Mouse (Mus musculus) left cerebral cortex, adult 18-20 months (tissue): ENCODE measurements around the gene Sp110. TPM values are rescaled to one million over a fixed set of nuclear protein-coding genes. Genes with fewer than 3 reads are reported as not detected.
"Not testable (repeated sequence)": the region's sequence is repeated elsewhere in the genome, so short reads cannot be mapped to it uniquely, and the experiment has no call there.

Experiments
- DNase-seq, 2 experiments: peaks; one replicate each; pipeline ENCODE4 v3.0.0; 2021 to 2022; ENCODE audit warnings: low spot score in 2 of 2, mixed read lengths in 1 of 2
- long read RNA-seq, 2 experiments: library from polyadenylated mRNA; stranded (forward); transcript quantifications; one replicate each; pipeline ENCODE4 v2.0.0; 2021
- total RNA-seq, 2 experiments: library from RNA; stranded (reverse); gene quantifications; 2 replicates each; pipeline ENCODE4 v1.2.3; 2021

Sp110 gene
- 1 to 10 TPM in 1 of 2 experiments, under 1 TPM in 1; 0.59 to 1.2 TPM for total RNA-seq
- long read RNA-seq, experiment 1, partial matches to known transcripts, result 1 of 2 reads
- long read RNA-seq, experiment 1, other reads (novel, unspliced or antisense), result 1 of 2 reads
- long read RNA-seq, experiment 2, result 0 reads

GRCm38 (mm10) chr1:85598271-85599012 is at the start of gene Sp110:
Gene Sp110 (minus strand): TSS chr1:85598817.
- DNase-seq, result not testable (repeated sequence)

- DNase-seq, result not testable (repeated sequence)
Measured at GRCm38 (mm10) chr1:85638144-85638543, 39.5 kb upstream of the Sp110 start.

DNA sequence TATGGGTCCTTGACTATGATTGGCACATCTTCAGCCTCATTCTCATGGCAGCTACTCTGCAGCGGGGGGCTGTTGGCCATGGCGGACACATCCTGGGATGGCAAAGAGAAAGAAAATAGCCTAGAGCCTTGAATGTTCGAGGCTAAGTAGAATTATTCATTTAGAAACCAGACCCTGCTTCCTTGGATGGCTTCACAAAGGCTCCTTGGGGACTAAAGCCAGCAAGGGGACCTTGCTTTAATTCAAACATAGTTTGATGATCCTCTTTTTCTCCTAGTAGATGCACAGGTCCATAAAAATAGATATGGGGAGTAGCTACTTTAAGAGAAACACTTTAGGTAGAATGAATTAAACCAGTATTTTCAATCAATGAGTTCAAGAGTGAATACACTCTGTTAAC is 38.3 kb upstream of the Sp110 start:
- DNase-seq, result not testable (repeated sequence)

DNA sequence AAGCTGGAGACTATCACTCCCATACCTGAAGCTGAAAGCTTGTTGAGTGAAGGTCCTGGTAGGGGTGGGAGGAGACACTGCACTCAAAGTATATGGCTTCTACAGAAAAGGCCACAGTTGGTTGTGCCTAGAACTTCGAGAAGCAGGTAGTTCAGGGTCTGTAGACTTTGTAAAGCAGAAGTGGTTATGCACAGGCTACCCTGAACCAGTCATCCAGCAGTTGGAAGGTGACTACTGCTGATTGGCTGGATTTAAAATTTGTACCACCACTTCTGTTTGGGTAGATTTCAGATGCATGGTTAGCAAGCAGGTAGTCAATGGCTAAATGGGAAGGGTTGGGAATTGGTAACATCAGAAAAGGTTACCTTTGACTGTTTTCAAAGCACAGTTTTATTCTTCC is 20.1 kb upstream of the Sp110 start:
- not testable (repeated sequence) for DNase-seq

DNA sequence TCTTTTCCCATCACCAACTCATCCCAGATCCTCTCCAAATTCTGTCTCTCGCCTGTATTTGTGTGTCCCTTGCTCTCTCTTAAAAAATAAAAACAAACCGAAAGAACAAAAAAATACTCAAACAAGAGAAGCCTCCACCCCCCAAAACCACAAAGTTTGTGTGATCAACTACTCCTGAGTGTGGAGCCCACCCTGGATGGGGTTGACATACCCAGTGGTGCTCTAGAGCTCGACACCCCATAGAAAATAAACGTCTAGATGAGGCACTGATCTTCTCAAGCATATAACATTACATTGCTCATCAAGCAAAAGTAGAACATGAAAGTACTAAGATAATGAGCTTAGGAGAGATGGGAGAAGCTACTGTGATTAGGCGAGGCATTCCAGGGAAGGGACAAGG is 18.5 kb upstream of the Sp110 start:
- not testable (repeated sequence) for DNase-seq

GRCm38 (mm10) chr1:85615819-85616218 is 17.2 kb upstream of the Sp110 start:
- DNase-seq, result not testable (repeated sequence)

DNA sequence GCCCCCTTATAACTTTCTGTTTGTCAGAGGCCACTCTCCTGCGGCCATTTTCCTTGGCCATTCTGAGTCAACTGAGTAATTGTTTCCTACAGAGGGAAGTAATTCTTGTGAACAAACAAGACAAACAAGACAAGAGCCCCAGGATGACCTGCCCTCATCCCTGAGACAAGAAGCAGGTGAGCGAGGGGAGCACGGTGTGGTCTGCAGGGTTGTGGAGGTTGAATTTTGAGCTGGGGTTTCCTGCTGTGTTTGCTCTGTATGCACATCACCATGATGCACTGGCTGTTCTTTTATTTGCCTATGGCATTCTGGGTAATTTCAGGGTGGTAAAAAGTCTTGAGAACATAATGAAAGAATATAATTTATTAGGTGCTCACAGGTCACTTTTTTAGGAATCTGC is 16.5 kb upstream of the Sp110 start:
- DNase-seq, result not testable (repeated sequence)

DNA sequence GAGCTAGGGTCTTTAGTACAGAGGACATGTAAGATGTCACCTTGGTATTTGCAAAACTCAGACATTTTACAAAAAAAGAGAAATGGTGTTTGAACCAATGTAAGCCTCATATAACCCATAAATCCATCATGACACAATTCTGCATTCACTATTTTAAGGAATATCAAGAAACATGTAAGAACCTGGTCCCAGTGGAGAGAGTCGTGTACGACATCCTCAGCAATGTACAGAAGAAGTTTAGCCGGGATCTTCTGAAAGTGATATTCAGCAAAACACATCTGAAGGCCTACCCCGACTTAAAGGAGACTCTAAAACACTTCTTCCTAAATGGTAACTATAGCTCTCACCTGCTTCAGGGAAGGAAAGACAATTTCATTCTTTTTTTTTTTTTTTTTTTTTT is 12.0 kb upstream of the Sp110 start:
- DNase-seq, result not testable (repeated sequence)

- DNase-seq, result not testable (repeated sequence)
Measured at GRCm38 (mm10) chr1:85608361-85608760, 9.7 kb upstream of the Sp110 start.

- DNase-seq, result not testable (repeated sequence)
Measured at GRCm38 (mm10) chr1:85604341-85604740, 5.7 kb upstream of the Sp110 start.

DNA sequence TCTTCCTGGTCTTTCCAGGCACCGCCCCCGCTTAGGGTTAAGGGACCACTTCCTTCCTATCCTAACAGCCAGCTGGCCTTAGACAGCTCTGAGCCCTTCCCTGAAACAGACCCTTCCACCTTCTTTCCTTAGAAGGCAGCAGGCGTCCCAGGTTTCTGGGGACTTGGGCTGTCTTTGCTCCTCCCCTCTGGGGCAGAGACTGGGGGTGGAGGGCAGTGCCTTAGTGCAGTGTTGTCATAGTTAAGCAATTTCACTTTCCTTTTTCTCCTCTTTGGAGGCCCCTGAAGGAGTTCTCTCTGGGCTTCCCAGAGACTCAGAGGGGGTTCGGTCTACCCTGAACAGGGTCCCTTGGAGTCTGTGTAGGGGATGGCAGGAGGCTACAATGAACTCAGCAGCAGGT is 2.2 kb upstream of the Sp110 start:
- not testable (repeated sequence) for DNase-seq

DNA sequence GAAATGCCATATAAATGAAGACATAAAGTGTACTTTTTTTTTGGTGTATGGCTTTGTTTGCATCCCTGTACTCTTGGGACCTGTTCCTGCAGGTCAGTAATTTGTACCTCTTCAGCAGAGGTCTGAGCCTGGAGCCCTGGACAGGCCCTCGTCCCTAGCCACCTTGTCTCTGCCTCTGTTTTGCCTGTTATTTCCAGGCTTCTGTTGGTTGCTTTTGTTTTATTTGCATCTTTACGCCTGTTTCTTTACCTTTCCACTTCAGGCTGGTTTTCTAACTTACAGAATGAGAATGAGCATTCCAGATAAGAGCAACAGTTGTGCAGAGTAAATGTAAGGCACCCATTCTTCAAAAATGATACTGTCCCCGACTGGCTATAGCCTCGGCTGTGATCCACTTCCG is 1.5 kb upstream of the Sp110 start, which contains the start of gene Sp140:
TSS of gene Sp140 (plus strand) at position 301 of the 400 bp plus-strand sequence.
- DNase-seq, result not testable (repeated sequence)

GRCm38 (mm10) chr1:85592526-85592925 is 6.1 kb downstream of the Sp110 start:
- not testable (repeated sequence) for DNase-seq

DNA sequence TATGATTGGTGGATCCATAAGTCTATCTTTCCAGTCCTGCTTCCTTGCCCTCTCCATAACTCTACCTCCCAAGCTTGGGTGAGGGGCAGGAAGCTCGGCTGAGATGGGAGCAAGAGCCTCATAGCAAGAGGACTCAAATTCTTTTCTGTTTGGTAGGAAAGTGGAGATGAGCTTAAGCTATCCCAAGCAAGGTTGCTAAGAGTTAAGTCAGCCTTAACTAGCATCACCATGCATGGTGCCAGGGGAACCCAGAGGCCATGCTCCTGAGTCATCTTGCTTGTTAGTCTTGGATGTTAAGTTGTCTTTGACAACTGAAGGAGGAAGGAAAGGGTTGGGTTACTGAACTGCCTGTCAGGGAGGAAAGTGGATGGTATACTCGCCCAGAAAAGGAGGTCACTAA is 9.9 kb downstream of the Sp110 start:
- not testable (repeated sequence) for DNase-seq

- not testable (repeated sequence) for DNase-seq
Measured at GRCm38 (mm10) chr1:85581518-85581917, 17.1 kb downstream of the Sp110 start.

DNA sequence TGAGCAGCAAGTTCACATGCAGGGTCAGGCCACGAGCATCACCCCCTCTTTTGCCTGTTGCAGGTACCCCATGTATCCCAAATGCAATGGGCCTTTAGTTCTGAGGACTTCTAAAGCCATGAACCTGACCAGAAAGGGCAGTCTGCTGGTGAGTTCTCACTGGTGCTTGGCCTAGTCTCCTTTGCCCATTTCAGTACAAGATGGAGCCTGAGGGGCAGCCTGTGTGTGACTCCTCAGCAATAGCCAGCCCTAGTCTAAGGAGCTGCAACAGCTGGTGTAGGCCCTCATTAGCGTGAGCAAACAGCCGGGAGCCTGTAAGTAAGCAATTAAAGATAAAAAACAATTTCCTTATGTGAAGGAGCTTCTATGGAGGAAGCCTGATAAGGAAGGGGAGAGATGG is 18.0 kb downstream of the Sp110 start:
- not testable (repeated sequence) for DNase-seq

DNA sequence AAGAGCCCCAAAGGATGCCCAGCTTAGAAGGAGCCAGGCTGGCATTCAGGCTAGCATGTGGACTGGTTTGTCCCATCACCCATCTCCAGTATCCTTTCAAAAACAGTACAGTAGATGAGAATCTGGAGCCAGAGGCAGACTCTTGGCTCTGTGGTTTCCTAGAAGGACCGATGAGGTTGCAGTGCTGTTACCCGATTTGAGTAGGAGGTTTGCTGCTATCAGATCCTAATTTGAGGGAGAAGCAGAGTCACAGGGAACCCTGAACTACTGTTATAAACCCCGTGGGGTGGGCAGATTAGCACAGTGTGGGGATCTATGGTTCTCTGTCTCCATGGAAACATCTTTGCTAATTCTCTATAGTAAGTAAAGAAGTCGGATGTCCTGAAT is 18.5 kb downstream of the Sp110 start:
- DNase-seq, result not testable (repeated sequence)

GRCm38 (mm10) chr1:85579199-85580147 is 19.1 kb downstream of the Sp110 start:
- not testable (repeated sequence) for DNase-seq

GRCm38 (mm10) chr1:85578372-85579010 is 20.1 kb downstream of the Sp110 start:
- not testable (repeated sequence) for DNase-seq

DNA sequence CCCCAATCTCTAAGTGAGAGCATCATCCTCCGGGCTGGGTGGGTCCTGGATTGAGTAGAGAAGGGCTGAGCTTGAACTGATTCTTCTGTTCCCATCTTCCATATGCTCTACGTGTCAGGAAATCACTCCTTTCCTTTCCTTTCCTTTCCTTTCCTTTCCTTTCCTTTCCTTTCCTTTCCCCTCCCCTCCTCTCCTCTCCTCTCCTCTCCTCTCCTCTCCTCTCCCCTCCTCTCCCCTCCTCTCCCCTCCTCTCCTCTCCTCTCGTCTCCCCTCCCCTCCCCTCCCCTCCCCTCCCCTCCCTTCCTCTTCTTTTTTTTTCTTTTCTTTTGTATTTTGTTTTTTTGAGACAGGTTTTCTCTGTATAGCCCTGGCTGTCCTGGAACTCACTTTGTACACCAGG is 23.2 kb downstream of the Sp110 start, which contains the start of gene G530012D18Rik:
TSS of gene G530012D18Rik (plus strand) at position 301 of the 400 bp plus-strand sequence.
- DNase-seq, result not testable (repeated sequence)

GRCm38 (mm10) chr1:85573554-85573953 is 25.1 kb downstream of the Sp110 start:
- not testable (repeated sequence) for DNase-seq
